Mouse (Mus musculus) hindbrain, postnatal 0 days (tissue): ENCODE results near the gene Plch2. TPM values are rescaled to one million over a fixed set of nuclear protein-coding genes. Genes with fewer than 3 reads are reported as not detected.
A peak's percentile ranks its signal among the peaks of the same experiment; 100 is the strongest.

Experiments
- ATAC-seq: fragments of 200-750 bp; cut with Nextera tagmentation; 2 replicates; pipeline ENCODE4 v1.8.0; 2017; ENCODE audit warnings: mild to moderate bottlenecking, moderate TSS enrichment, moderate library complexity
- DNase-seq: peaks from one replicate; pipeline ENCODE4 v3.0.0-alpha.2; 2015; ENCODE audit warnings: low spot score
- H3K27ac ChIP-seq: fragments of 300-500 bp; sonication (generic); 2 replicates; pipeline ENCODE4 v1.5.1; 2014; ENCODE audit warnings: mild to moderate bottlenecking
- H3K27me3 ChIP-seq: fragments of 300-500 bp; sonication (generic); 2 replicates; pipeline ENCODE4 v1.6.1; 2014; ENCODE audit warnings: low read length, mixed read lengths; ENCODE audit not compliant: insufficient read depth
- H3K36me3 ChIP-seq: fragments of 300-500 bp; sonication (generic); 2 replicates; pipeline ENCODE4 v1.6.1; 2014; ENCODE audit warnings: low read length, mixed read lengths; ENCODE audit not compliant: insufficient read depth
- H3K4me1 ChIP-seq: fragments of 300-500 bp; sonication (generic); 2 replicates; pipeline ENCODE4 v1.6.1; 2014; ENCODE audit warnings: antibody characterized with exemption, low read length, mixed read lengths; ENCODE audit not compliant: insufficient read depth
- H3K4me2 ChIP-seq: fragments of 300-500 bp; sonication (generic); 2 replicates; pipeline ENCODE4 v1.6.1; 2014; ENCODE audit warnings: low read depth, mild to moderate bottlenecking, low read length, moderate library complexity, mixed read lengths
- H3K4me3 ChIP-seq: fragments of 300-500 bp; sonication (generic); 2 replicates; pipeline ENCODE4 v1.5.1; 2014; ENCODE audit warnings: low read length
- H3K9ac ChIP-seq: fragments of 300-500 bp; sonication (generic); replicated peaks from 2 replicates; pipeline ENCODE4 v1.6.1; 2014; ENCODE audit warnings: mild to moderate bottlenecking, low read length, moderate library complexity, mixed read lengths
- H3K9me3 ChIP-seq: fragments of 300-500 bp; sonication (generic); 2 replicates; pipeline ENCODE4 v1.6.1; 2016; ENCODE audit warnings: low read length, mixed read lengths
- CTCF ChIP-seq: IDR thresholded peaks from 2 replicates; pipeline ENCODE4 v1.5.1; 2016; ENCODE audit warnings: antibody characterized with exemption, control low read depth, low read depth
- WGBS: fragments of 180-500 bp; shearing (Covaris S2); extraction: QIAGEN DNeasy Blood & Tissue Kit; methylation state at CpG from one replicate; pipeline ENCODE4 v1.1.7; 2014; 5-methylcytosine and 5-hydroxymethylcytosine counted together
- polyA plus RNA-seq: library from polyadenylated mRNA; unstranded; fragments of >200 nt; fragmentation: Nextera tagmentation; extraction: Ambion mirVana; gene quantifications from 2 replicates; pipeline ENCODE4 v1.2.1, GENCODE M21; 2015
- total RNA-seq: library from RNA; depleted of rRNA; stranded (reverse); fragments of >200 nt; gene quantifications from 2 replicates; pipeline ENCODE4 v1.2.3, GENCODE M21; 2014

The Plch2 gene
- total and polyA plus RNA-seq, 2 experiments from 2014 or later, result 12.5 to 45.7 TPM

DNA sequence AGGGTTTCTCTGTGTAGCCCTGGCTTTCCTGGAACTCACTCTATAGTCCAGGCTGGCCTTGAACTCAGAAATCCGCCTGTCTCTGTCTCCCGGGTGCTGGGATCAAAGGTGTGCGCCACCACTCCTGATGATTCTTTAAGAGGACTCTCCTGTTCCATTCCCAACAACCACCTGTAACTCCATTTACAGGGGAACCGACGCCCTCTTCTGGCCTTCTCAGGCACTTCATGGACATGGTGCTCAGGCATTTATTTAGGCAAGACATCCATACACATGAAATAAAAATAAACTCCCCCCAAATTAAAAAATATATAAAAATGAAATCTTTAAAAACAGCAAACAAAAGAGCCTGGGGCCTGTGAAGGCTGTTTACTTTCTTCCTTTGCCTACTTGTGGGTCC, 89.4 kb downstream of the Plch2 start:
- peaks cover 12% of the 10 kb centered on the region for H3K4me1 ChIP-seq
- peak; percentile 85 for DNase-seq
- H3K9ac ChIP-seq, result no peak overlapping the region
- H3K4me2 ChIP-seq, result no peak overlapping the region
- no peak overlapping the region for H3K4me3 ChIP-seq
- WGBS, result 60% methylated on average over 5 of the region's 5 CpGs
- no peak for ATAC-seq
- no peak overlapping the region for H3K27ac ChIP-seq
- H3K27me3 ChIP-seq, result no peaks in the 10 kb centered on the region
- TF ChIP-seq CTCF, result peak; percentile 68
- H3K9me3 ChIP-seq, result no peaks in the 10 kb centered on the region
- peaks cover 31% of the 10 kb centered on the region for H3K36me3 ChIP-seq

GRCm38 (mm10) chr4:154965856-154966255, 90.7 kb downstream of the Plch2 start:
- WGBS, result 33% methylated on average over 3 of the region's 3 CpGs

DNA sequence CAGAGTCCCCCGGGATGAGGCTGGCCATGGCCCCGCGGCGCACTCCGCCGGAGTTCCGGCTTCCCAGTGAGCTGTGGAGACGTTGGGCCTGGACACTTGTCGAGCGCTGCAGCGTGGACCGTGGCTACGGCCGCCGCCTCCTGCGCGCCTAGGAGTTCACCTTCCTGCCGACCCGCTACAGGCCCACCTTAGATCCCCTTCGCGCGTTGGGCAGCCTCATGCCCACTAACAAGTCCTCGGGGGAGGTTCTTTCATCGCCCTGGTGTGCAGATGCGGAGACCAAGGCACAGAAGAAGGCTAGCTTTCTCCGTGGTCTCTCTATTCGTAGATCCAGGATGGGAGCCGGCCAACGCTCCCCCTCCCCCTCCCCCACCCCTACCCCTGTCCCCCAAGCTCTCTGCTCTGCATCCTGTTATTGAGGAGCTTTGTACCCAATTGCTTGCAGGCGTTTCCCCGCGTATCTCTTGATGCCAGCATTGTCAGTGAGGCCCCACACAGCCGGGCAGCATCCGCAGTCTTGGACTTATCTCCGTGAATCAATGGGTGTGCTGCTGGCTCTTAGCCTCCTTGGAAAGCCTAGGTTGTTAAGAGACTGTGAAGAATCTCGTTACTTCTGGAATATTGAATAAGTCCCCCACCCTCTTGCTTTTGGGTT, 91.9 kb downstream of the Plch2 start:
- H3K4me2 ChIP-seq, result peak overlapping the region; percentile 84
- under 1% methylated on average over 36 of the region's 36 CpGs for WGBS
- H3K9me3 ChIP-seq, result no peaks in the 10 kb centered on the region
- H3K27me3 ChIP-seq, result no peaks in the 10 kb centered on the region
- H3K4me3 ChIP-seq, result peak overlapping the region; percentile 75
- no peak for ATAC-seq
- H3K27ac ChIP-seq, result peak overlapping the region; percentile 88
- peak; percentile 51 for DNase-seq
- H3K4me1 ChIP-seq, result peaks cover 21% of the 10 kb centered on the region
- TF ChIP-seq CTCF, result no peak
- peaks cover 7% of the 10 kb centered on the region for H3K36me3 ChIP-seq
- H3K9ac ChIP-seq, result peak overlapping the region; percentile 58

More at GRCm38 (mm10) chr4:154965856-154966255, 90.7 kb downstream of the Plch2 start:
- Histone ChIP-seq H3K36me3 (peaks cover 19% of the 10 kb centered on the region), H3K4me2 (peak overlapping the region; percentile 84; the same call in 1 of the 2 replicates), H3K27ac (no peak overlapping the region), H3K4me1 (peaks cover 12% of the 10 kb centered on the region), H3K9ac (peak overlapping the region; percentile 58; the same call in 1 of the 2 replicates), H3K4me3 (no peak overlapping the region), H3K9me3 (no peaks in the 10 kb centered on the region), H3K27me3 (no peaks in the 10 kb centered on the region)
- peak; percentile 3 for DNase-seq
- TF ChIP-seq CTCF, result no peak
- ATAC-seq, result no peak

- WGBS, result 1% methylated on average over 60 of the region's 66 CpGs
- H3K4me1 ChIP-seq, result peaks cover 26% of the 10 kb centered on the region
- peak within 1 kb of the TSS; percentile 84 for H3K4me2 ChIP-seq
- H3K27me3 ChIP-seq, result no peaks in the 10 kb centered on the region
- H3K27ac ChIP-seq, result peak within 1 kb of the TSS; percentile 88
- H3K9me3 ChIP-seq, result no peaks in the 10 kb centered on the region
- H3K36me3 ChIP-seq, result peaks cover under 1% of the 10 kb centered on the region; the same call in 1 of the 2 replicates
- TF ChIP-seq CTCF, result no peak
- DNase-seq, result peak; percentile 94
- H3K4me3 ChIP-seq, result peak within 1 kb of the TSS; percentile 75
- ATAC-seq, result peak; percentile 88
- peak within 1 kb of the TSS; percentile 58 for H3K9ac ChIP-seq
These were observed 92.5 kb downstream of the Plch2 start, which contains the start of gene Pank4 for GRCm38 (mm10) chr4:154963901-154964580. Pank4 (plus strand) TSS chr4:154964123.

- Histone ChIP-seq H3K4me2 (peak overlapping the region; percentile 84), H3K27me3 (no peaks in the 10 kb centered on the region), H3K4me3 (peak overlapping the region; percentile 75), H3K4me1 (peaks cover 29% of the 10 kb centered on the region), H3K27ac (peak overlapping the region; percentile 88; the same call in 1 of the 2 replicates), H3K9me3 (no peaks in the 10 kb centered on the region), H3K9ac (peak overlapping the region; percentile 58), H3K36me3 (no peaks in the 10 kb centered on the region)
- DNase-seq (peak; percentile 40), ATAC-seq (no peak)
- TF ChIP-seq CTCF, result no peak
- 9% methylated on average over 11 of the region's 11 CpGs for WGBS
These were observed 93.3 kb downstream of the Plch2 start for GRCm38 (mm10) chr4:154963190-154963836.

- no peaks in the 10 kb centered on the region for H3K27me3 ChIP-seq
- TF ChIP-seq CTCF, result no peak
- peak overlapping the region; percentile 84 for H3K4me2 ChIP-seq
- H3K9ac ChIP-seq, result peak overlapping the region; percentile 58; the same call in 1 of the 2 replicates
- WGBS, result 35% methylated on average over 7 of the region's 7 CpGs
- H3K4me1 ChIP-seq, result peaks cover 35% of the 10 kb centered on the region
- DNase-seq, result no peak
- H3K27ac ChIP-seq, result no peak overlapping the region
- H3K4me3 ChIP-seq, result peak overlapping the region; percentile 75
- H3K9me3 ChIP-seq, result no peaks in the 10 kb centered on the region
- no peak for ATAC-seq
- no peaks in the 10 kb centered on the region for H3K36me3 ChIP-seq
These were observed 93.9 kb downstream of the Plch2 start for GRCm38 (mm10) chr4:154962683-154963082.
